Mouse (Mus musculus) testis, adult 2 months (tissue): Measurements from ENCODE around the gene Olfr522.

ENCODE experiments used
- CTCF ChIP-seq: fragments of 200-500 bp; IDR thresholded peaks from 2 replicates; pipeline ENCODE4 v1.5.1; 2012; ENCODE audit warnings: low read depth, mild to moderate bottlenecking, inconsistent platforms, low read length, moderate library complexity; ENCODE audit not compliant: control insufficient read depth, insufficient read depth, insufficient replicate concordance
- POLR2A ChIP-seq: fragments of 200-500 bp; IDR thresholded peaks from 2 replicates; pipeline ENCODE4 v1.6.1; 2012; ENCODE audit warnings: low read depth, mild to moderate bottlenecking, inconsistent platforms, low read length, moderate library complexity; ENCODE audit not compliant: control insufficient read depth

DNA sequence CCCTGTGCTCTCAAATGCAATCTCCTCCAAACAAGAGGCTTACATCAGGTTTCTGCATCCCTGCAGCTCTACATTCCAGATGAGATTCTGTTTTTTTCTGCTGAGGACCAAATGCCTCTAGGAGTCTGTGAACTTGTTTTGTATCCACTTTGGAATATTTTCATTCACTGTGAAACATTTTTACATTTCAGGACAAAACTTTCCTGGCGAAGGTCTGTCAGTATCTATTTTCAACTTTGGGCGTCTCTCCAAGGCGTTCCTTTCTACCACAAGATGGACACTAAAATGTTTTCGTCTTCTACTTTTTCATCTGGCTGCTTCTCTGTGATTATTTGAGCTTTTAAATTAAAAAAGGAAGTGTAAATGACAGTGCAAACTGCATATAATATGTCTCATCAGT lies 29.5 kb upstream of the Olfr522 start:
- TF ChIP-seq CTCF (no peak), POLR2A (no peak)
